Mouse (Mus musculus): ENCODE results near the gene Dclre1a. TPM values are rescaled to one million over a fixed set of nuclear protein-coding genes. Genes with fewer than 3 reads are reported as not detected.

Dclre1a gene
- polyA plus RNA-seq, 1 experiment = 2.9 TPM

- H3K4me1 ChIP-seq (ENCODE audit: control insufficient read depth, insufficient read depth, low read length) = no peaks in the 10 kb centered on the region; the same call in 1 of the 2 replicates
- TF ChIP-seq POLR2A (IDR thresholded peaks at IDR 0.05; ENCODE audit: control insufficient read depth, low read depth, low read length) = no peak
- no peak for TF ChIP-seq CTCF (IDR thresholded peaks at IDR 0.05; ENCODE audit: control insufficient read depth, insufficient read depth, insufficient replicate concordance, low read depth, low read length)
- H3K36me3 ChIP-seq (ENCODE audit: control insufficient read depth, insufficient read depth, low read length) = no peaks in the 10 kb centered on the region; the same call in 1 of the 2 replicates
Measured at GRCm38 (mm10) chr19:56584288-56584687, 36.3 kb upstream of the Dclre1a start.

GRCm38 (mm10) chr19:56583785-56584184 lies 35.8 kb upstream of the Dclre1a start:
- H3K4me3 ChIP-seq (ENCODE audit: control insufficient read depth, low read depth, low read length) = no peak overlapping the region
- no peaks in the 10 kb centered on the region; the same call in 1 of the 2 replicates for H3K36me3 ChIP-seq (ENCODE audit: control insufficient read depth, insufficient read depth, low read length)
- TF ChIP-seq CTCF (IDR thresholded peaks at IDR 0.05; ENCODE audit: control insufficient read depth, insufficient read depth, insufficient replicate concordance, low read depth, low read length) (no peak), POLR2A (IDR thresholded peaks at IDR 0.05; ENCODE audit: control insufficient read depth, low read depth, low read length) (no peak)
- H3K27ac ChIP-seq (ENCODE audit: control insufficient read depth, insufficient read depth, low read depth, low read length) = no peak overlapping the region
- H3K27me3 ChIP-seq (ENCODE audit: control insufficient read depth, insufficient read depth, low read length) = no peaks in the 10 kb centered on the region
- no peaks in the 10 kb centered on the region; the same call in 1 of the 2 replicates for H3K4me1 ChIP-seq (ENCODE audit: control insufficient read depth, insufficient read depth, low read length)

More at GRCm38 (mm10) chr19:56584288-56584687, 36.3 kb upstream of the Dclre1a start:
- Histone ChIP-seq H3K27ac (ENCODE audit: control insufficient read depth, insufficient read depth, low read depth, low read length) (no peak overlapping the region), H3K4me3 (ENCODE audit: control insufficient read depth, low read depth, low read length) (no peak overlapping the region), H3K27me3 (ENCODE audit: control insufficient read depth, insufficient read depth, low read length) (no peaks in the 10 kb centered on the region)

- Histone ChIP-seq H3K27ac (ENCODE audit: control insufficient read depth, insufficient read depth, low read depth, low read length) (no peak overlapping the region), H3K36me3 (ENCODE audit: control insufficient read depth, insufficient read depth, low read length) (no peaks in the 10 kb centered on the region), H3K4me1 (ENCODE audit: control insufficient read depth, insufficient read depth, low read length) (no peaks in the 10 kb centered on the region; the same call in 1 of the 2 replicates), H3K4me3 (ENCODE audit: control insufficient read depth, low read depth, low read length) (no peak overlapping the region), H3K27me3 (ENCODE audit: control insufficient read depth, insufficient read depth, low read length) (no peaks in the 10 kb centered on the region)
- TF ChIP-seq CTCF (IDR thresholded peaks at IDR 0.05; ENCODE audit: control insufficient read depth, insufficient read depth, insufficient replicate concordance, low read depth, low read length) = no peak
- TF ChIP-seq POLR2A (IDR thresholded peaks at IDR 0.05; ENCODE audit: control insufficient read depth, low read depth, low read length) = no peak
Measured at GRCm38 (mm10) chr19:56581981-56582380, 34.0 kb upstream of the Dclre1a start.

GRCm38 (mm10) chr19:56577801-56578200 lies 29.8 kb upstream of the Dclre1a start:
- H3K36me3 ChIP-seq (ENCODE audit: control insufficient read depth, insufficient read depth, low read length) = no peaks in the 10 kb centered on the region
- no peak overlapping the region for H3K27ac ChIP-seq (ENCODE audit: control insufficient read depth, insufficient read depth, low read depth, low read length)
- no peaks in the 10 kb centered on the region for H3K27me3 ChIP-seq (ENCODE audit: control insufficient read depth, insufficient read depth, low read length)
- TF ChIP-seq POLR2A (IDR thresholded peaks at IDR 0.05; ENCODE audit: control insufficient read depth, low read depth, low read length) = no peak
- TF ChIP-seq CTCF (IDR thresholded peaks at IDR 0.05; ENCODE audit: control insufficient read depth, insufficient read depth, insufficient replicate concordance, low read depth, low read length) = no peak
- H3K4me1 ChIP-seq (ENCODE audit: control insufficient read depth, insufficient read depth, low read length) = no peaks in the 10 kb centered on the region
- no peak overlapping the region for H3K4me3 ChIP-seq (ENCODE audit: control insufficient read depth, low read depth, low read length)

GRCm38 (mm10) chr19:56573184-56573583 lies 25.2 kb upstream of the Dclre1a start:
- no peaks in the 10 kb centered on the region for H3K4me1 ChIP-seq (ENCODE audit: control insufficient read depth, insufficient read depth, low read length)
- no peaks in the 10 kb centered on the region for H3K36me3 ChIP-seq (ENCODE audit: control insufficient read depth, insufficient read depth, low read length)
- no peak for TF ChIP-seq POLR2A (IDR thresholded peaks at IDR 0.05; ENCODE audit: control insufficient read depth, low read depth, low read length)
- no peak for TF ChIP-seq CTCF (IDR thresholded peaks at IDR 0.05; ENCODE audit: control insufficient read depth, insufficient read depth, insufficient replicate concordance, low read depth, low read length)
- no peak overlapping the region for H3K27ac ChIP-seq (ENCODE audit: control insufficient read depth, insufficient read depth, low read depth, low read length)
- no peak overlapping the region for H3K4me3 ChIP-seq (ENCODE audit: control insufficient read depth, low read depth, low read length)
- H3K27me3 ChIP-seq (ENCODE audit: control insufficient read depth, insufficient read depth, low read length) = no peaks in the 10 kb centered on the region

GRCm38 (mm10) chr19:56571913-56572312 lies 23.9 kb upstream of the Dclre1a start:
- no peaks in the 10 kb centered on the region for H3K36me3 ChIP-seq (ENCODE audit: control insufficient read depth, insufficient read depth, low read length)
- no peak overlapping the region for H3K27ac ChIP-seq (ENCODE audit: control insufficient read depth, insufficient read depth, low read depth, low read length)
- H3K27me3 ChIP-seq (ENCODE audit: control insufficient read depth, insufficient read depth, low read length) = no peaks in the 10 kb centered on the region
- no peaks in the 10 kb centered on the region for H3K4me1 ChIP-seq (ENCODE audit: control insufficient read depth, insufficient read depth, low read length)
- no peak for TF ChIP-seq POLR2A (IDR thresholded peaks at IDR 0.05; ENCODE audit: control insufficient read depth, low read depth, low read length)
- no peak for TF ChIP-seq CTCF (IDR thresholded peaks at IDR 0.05; ENCODE audit: control insufficient read depth, insufficient read depth, insufficient replicate concordance, low read depth, low read length)
- H3K4me3 ChIP-seq (ENCODE audit: control insufficient read depth, low read depth, low read length) = no peak overlapping the region

- Histone ChIP-seq H3K4me1 (ENCODE audit: control insufficient read depth, insufficient read depth, low read length) (no peaks in the 10 kb centered on the region), H3K27ac (ENCODE audit: control insufficient read depth, insufficient read depth, low read depth, low read length) (no peak overlapping the region), H3K4me3 (ENCODE audit: control insufficient read depth, low read depth, low read length) (no peak overlapping the region), H3K27me3 (ENCODE audit: control insufficient read depth, insufficient read depth, low read length) (no peaks in the 10 kb centered on the region), H3K36me3 (ENCODE audit: control insufficient read depth, insufficient read depth, low read length) (no peaks in the 10 kb centered on the region)
- TF ChIP-seq POLR2A (IDR thresholded peaks at IDR 0.05; ENCODE audit: control insufficient read depth, low read depth, low read length) (no peak), CTCF (IDR thresholded peaks at IDR 0.05; ENCODE audit: control insufficient read depth, insufficient read depth, insufficient replicate concordance, low read depth, low read length) (no peak)
Measured at GRCm38 (mm10) chr19:56571234-56571633, 23.2 kb upstream of the Dclre1a start.

GRCm38 (mm10) chr19:56570781-56571180 lies 22.8 kb upstream of the Dclre1a start:
- Histone ChIP-seq H3K36me3 (ENCODE audit: control insufficient read depth, insufficient read depth, low read length) (no peaks in the 10 kb centered on the region), H3K4me3 (ENCODE audit: control insufficient read depth, low read depth, low read length) (no peak overlapping the region), H3K4me1 (ENCODE audit: control insufficient read depth, insufficient read depth, low read length) (no peaks in the 10 kb centered on the region), H3K27ac (ENCODE audit: control insufficient read depth, insufficient read depth, low read depth, low read length) (no peak overlapping the region), H3K27me3 (ENCODE audit: control insufficient read depth, insufficient read depth, low read length) (no peaks in the 10 kb centered on the region)
- TF ChIP-seq POLR2A (IDR thresholded peaks at IDR 0.05; ENCODE audit: control insufficient read depth, low read depth, low read length) (no peak), CTCF (IDR thresholded peaks at IDR 0.05; ENCODE audit: control insufficient read depth, insufficient read depth, insufficient replicate concordance, low read depth, low read length) (no peak)

All from testis, adult 2 months (tissue).